Mouse (Mus musculus) A20 (cell line): Measurements from ENCODE around the gene Gpbar1.

ENCODE experiments used
- DNase-seq: peaks from one replicate; pipeline ENCODE4 v3.0.0-alpha.2; 2011; ENCODE audit warnings: low read depth, low spot score

The Gpbar1 gene

DNA sequence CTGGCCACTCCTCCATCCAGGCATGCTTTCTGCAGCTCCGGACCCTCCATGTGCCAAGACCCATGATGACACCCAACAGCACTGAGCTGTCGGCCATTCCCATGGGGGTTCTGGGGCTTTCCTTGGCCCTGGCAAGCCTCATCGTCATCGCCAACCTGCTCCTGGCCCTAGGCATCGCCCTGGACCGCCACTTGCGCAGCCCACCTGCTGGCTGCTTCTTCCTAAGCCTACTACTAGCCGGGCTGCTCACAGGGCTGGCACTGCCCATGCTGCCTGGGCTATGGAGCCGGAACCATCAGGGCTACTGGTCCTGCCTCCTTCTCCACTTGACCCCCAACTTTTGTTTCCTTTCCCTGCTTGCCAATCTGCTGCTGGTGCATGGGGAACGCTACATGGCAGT, at the start of gene Gpbar1:
Gene Gpbar1 (plus strand): TSS at position 13 of the 400 bp plus-strand sequence.
- no peak for DNase-seq

DNA sequence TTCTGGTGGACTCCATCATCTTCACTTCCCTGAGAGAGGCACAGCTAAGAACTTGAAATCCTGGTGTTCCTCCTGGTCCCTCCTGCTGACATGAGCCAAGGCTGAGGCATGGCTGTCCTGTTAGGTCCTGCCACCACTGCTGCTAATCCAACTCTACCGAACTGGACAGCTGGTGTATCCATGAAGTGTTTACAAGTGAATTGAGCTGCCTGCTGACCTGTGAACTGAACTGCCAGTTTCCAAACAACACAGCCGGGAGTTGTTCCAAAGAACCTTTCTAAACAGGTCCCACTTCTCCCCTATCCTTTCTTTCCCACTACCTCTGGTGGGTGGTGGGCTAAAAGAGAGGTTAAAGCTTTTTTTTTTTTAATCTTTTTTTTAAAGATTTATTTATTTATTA, 48.4 kb upstream of the Gpbar1 start:
- no peak for DNase-seq

DNA sequence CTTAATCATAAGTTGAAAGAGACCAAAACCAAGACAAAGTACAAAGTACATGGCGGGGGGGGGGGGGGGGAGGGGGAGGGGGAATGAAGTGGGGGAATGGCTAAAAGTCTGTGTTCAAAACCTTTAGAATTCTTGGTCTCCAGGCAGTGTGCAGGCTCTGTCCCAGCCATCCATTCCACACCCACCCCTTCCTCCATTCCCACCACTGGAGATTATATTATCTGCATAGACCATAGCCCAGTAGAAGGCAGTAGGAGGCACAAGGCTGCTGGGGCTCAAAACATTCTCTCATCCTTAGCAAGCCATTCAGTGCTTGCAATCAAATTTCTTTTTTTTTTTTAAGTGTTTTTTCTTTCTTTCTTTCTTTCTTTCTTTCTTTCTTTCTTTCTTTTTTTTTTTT, 47.4 kb upstream of the Gpbar1 start:
- DNase-seq: no peak

- peak; percentile 98 for DNase-seq
These were observed 42.3 kb upstream of the Gpbar1 start, which contains the start of gene Arpc2 for GRCm38 (mm10) chr1:74235938-74236589. Gene Arpc2, plus strand, starts transcription at chr1:74236084.

GRCm38 (mm10) chr1:74236590-74237317, 41.6 kb upstream of the Gpbar1 start:
- DNase-seq: peak; percentile 78

DNA sequence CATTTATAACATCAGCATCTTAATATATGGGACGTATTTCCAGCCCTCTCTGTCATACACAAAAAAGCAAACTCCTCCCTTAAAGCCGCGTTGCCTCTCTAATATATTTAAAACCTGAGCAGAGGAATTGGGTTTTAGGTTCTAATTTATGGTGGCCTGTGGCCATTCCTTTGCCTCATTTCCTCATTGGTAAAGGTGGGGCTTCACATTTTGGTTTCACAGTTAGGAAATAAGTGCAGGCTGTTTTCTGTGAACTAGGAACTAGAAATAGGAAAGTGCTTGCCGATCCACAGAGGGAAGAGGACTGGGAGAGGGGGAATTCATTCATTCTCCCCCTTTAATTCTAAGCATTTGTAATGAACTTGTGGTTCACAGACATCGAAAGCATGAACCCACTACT, 40.7 kb upstream of the Gpbar1 start:
- no peak for DNase-seq

DNA sequence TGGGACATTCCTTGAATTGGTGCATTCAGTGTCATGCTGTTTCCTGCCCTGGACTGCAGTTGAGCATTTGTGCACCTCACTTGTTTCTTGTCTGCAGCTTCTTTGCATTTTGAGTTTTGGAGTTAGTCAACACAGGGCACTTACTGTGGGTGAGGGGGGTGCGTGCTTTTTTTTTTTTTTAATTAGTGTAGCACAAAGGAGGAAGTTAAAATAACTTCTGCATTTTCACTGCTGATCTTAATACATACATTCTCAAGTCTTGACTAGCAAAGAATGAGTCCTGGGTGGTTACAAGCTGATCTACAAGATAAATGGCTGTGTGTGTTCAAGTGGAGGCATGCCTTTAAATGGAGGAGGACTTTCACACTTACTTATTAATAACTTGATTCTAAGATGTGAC, 40.2 kb upstream of the Gpbar1 start:
- peak; percentile 87 for DNase-seq

GRCm38 (mm10) chr1:74239162-74239561, 39.2 kb upstream of the Gpbar1 start:
- DNase-seq: peak; percentile 53

DNA sequence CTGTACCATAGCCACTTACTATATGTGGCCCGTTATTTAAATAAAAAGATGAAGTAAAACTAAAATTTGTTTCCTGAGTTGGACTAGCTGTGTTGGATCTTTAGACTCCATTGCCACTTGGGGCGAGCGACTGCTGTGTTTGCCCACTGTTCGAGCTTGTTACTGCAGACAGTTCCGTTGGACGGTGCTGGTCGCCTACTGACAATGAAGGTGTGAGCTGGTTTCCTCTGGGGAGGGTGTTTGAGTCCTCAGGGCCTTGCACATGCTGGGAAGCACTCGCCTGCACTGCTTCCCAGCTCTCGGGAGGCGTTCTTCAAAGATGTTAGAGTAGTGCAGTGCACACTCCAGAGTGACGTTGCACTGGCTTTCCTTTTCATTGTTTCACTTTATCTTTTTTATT, 38.7 kb upstream of the Gpbar1 start:
- peak; percentile 56 for DNase-seq

DNA sequence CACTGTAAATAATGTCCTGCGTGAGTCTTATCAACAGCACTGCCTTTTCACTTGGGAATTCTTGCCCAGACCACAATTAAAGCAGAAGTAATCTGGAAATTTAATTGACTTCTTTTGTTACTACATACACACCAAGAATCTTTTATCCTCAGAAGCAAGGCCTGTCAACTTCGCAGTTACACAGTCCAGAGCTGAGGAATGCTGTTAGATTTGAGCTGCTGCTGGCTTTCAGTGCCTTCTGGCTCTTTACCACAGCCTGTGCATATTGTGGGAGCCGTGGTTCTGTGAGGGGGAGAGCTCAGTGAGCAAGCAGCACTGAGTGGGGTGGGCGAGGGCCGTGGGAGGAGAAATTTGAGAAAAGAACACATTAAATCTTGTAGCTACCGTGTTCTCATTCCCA, 38.0 kb upstream of the Gpbar1 start:
- no peak for DNase-seq

DNA sequence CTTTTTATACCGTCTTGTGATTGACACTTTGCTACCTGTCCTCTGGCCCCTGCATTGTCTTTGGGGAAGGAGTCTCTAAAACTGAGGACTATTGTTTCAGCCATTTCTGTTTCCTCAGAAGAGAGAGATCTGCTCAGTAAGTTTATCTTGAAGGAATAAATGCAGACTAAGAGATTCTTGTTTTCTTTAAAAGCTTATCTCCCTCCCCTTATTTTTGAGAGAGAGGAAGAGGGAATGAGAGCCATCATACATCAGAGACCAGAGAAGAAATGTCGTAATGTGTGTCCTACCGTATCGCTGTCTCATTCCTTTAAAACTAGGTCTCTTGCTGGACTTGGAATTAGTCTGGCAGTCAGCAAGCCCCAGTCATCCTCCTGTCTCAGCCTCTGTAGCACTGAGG, 37.5 kb upstream of the Gpbar1 start:
- no peak for DNase-seq

DNA sequence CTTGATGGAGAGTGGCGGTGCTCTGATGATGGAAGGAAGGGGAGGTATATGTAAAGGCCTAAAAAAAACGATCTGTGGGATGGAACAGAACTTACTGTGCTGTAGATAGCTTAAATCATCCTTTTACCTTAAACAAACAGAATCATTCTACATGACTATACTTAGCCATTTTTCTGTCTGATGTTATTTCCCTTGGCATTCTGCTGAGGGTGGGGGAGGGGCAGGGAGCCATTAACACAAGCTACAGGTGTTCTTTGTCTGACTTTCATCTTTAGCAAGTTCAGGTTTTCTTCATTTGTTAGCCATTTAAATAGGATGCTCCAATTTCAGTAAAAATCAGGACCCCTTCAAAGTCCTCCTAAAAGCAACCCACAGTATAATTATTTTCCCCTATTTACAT, 32.8 kb upstream of the Gpbar1 start:
- peak; percentile 51 for DNase-seq

DNA sequence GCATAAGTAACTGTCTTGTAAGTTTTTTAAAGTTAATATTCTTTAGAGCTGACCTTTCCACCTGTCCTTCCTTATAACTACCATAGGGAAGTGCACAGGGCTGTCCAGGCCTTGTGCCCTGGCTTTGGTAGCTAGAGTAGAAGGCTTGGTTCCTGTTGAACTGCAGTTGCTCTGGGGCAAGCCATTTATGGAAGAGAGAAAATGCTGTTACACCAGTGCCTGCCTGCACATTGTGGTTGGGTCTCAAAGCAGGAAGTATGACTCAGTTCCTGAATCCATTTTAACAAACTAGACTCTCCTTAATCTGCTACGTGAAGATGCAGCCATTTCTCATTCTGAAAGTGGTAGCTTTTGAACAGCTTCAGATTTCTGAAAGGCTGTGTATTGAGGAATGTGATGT, 29.6 kb upstream of the Gpbar1 start:
- peak; percentile 85 for DNase-seq

- peak; percentile 70 for DNase-seq
These were observed 28.9 kb upstream of the Gpbar1 start for GRCm38 (mm10) chr1:74249331-74249980.

- peak; percentile 68 for DNase-seq
These were observed 28.3 kb upstream of the Gpbar1 start for GRCm38 (mm10) chr1:74250096-74250495.

DNA sequence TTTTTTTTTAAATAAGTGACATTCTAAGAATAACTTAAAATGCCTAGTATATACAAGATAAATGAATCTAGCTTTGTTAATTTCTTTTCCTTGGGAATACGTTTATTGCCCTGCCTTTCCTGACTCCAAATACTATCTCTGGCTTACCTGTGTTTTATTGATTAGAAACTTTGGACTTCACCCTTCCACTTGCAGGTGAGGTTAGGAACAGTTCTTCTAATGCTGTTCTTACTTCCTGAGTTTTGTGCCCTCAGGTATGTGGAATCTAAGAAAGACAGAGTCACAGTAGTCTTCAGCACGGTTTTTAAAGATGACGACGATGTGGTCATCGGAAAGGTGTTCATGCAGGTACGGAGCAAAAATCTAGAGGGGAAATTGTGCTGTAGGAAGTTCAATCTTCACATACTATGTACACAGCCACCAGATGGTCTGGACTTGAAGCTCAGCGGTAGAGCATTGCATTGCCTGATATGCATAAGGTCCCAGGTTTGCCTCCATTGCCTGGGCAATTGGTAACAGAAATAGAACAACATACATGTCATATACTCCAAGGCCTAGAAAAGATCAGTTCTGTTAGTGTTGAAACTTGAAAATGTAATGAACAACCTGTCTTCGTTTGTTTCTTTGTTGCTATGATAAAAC, 22.5 kb upstream of the Gpbar1 start:
- DNase-seq: no peak

GRCm38 (mm10) chr1:74256782-74257181, 21.6 kb upstream of the Gpbar1 start:
- no peak for DNase-seq

- no peak for DNase-seq
These were observed 15.8 kb upstream of the Gpbar1 start for GRCm38 (mm10) chr1:74262510-74262909.

GRCm38 (mm10) chr1:74268750-74269149, 9.6 kb upstream of the Gpbar1 start:
- DNase-seq: peak; percentile 56

DNA sequence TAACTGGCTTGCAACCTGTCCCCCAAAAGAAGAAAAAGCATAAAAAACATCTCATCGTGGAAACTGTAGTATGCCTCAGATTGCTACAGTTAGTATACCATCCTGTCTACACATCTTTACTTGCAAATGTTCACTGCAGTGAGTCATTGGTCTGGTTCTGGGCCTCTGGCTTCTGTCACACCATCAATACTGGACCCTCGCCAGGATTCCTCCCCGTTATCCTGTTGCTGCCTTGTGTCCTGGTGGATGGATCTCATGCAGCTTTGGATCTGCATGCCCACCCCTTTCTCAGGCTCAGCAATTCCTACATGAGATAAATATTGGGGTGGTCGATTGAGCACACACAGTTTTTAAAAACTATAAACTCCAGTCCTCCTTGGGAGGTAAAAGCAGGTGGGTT, 6.7 kb upstream of the Gpbar1 start:
- DNase-seq: no peak

GRCm38 (mm10) chr1:74275015-74275414, 3.3 kb upstream of the Gpbar1 start:
- DNase-seq: no peak

DNA sequence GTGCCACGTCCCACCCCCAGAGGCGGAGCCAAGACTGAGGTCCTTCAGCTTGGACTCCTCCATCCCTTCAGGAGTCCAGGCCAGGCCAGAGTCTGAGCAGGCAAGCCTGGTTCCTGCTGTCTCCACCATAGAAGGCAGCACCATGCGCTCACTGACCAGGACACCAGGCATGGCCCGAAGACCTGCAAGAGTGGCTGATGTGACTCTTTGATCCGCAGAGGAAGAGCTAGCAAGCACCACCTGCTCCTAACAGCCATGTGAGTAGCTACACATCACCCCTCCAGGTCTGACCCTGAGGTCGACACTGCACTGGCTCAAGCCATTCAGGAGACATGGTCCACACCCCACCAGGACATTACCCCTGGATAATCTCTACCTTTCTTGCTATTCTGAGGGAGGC, 1.3 kb upstream of the Gpbar1 start:
- DNase-seq: no peak
